Comparison of ENCODE assay signal across 11 mouse cellular contexts in genomic region chr15:85674191-85674984, GRCm38 (mm10).
DNase-seq lines count a peak whose midpoint lies in the region; ATAC-seq and TF ChIP-seq lines count a peak whose summit lies in the region.
"Had no signal": no experiment of that assay in that cellular context is flagged by ENCODE, and none has a peak within 500 bp of the region (broad histone marks: within the 10 kb centered on the region; RNA-seq: fewer than 3 reads in every experiment).

No protein-coding gene starts in this region.

- H3K36me3 ChIP-seq in forebrain, embryonic 15.5 days = peaks cover 7% of the 10 kb centered on the region; the same call in 1 of the 2 replicates
- H3K36me3 ChIP-seq in midbrain, postnatal 0 days (ENCODE audit: insufficient read depth, low read length) = peaks cover 2% of the 10 kb centered on the region; the same call in 1 of the 2 replicates

- H3K9me3 ChIP-seq in forebrain, embryonic 15.5 days = no peaks in the 10 kb centered on the region
- no peaks in the 10 kb centered on the region for H3K9me3 ChIP-seq in midbrain, postnatal 0 days (ENCODE audit: low read length)

- H3K27me3 ChIP-seq in cerebellum, adult 2 months (ENCODE audit: control insufficient read depth, insufficient read depth, low read length) = no peaks in the 10 kb centered on the region
- no peaks in the 10 kb centered on the region for H3K27me3 ChIP-seq in forebrain, embryonic 15.5 days
- no peaks in the 10 kb centered on the region for H3K27me3 ChIP-seq in midbrain, postnatal 0 days (ENCODE audit: insufficient read depth, low read length)

- 3% methylated on average over 9 of the region's 9 CpGs for WGBS in cerebellum, adult 2 months
- WGBS in forebrain, embryonic 15.5 days = 65% methylated on average over 9 of the region's 9 CpGs
- WGBS in midbrain, postnatal 0 days = 65% methylated on average over 9 of the region's 9 CpGs

- peaks cover 28% of the 10 kb centered on the region; the same call in 1 of the 2 replicates for H3K4me1 ChIP-seq in cerebellum, adult 2 months (ENCODE audit: control insufficient read depth, insufficient read depth, low read length)
- H3K4me1 ChIP-seq in forebrain, embryonic 15.5 days = peaks cover 66% of the 10 kb centered on the region
- H3K4me1 ChIP-seq in midbrain, postnatal 0 days (ENCODE audit: insufficient read depth, low read length) = peaks cover 11% of the 10 kb centered on the region; the same call in 1 of the 2 replicates

- no peak for ATAC-seq in forebrain, embryonic 15.5 days (replicated peaks)
- ATAC-seq in midbrain, postnatal 0 days (ENCODE audit: low FRiP score) = no peak

- TF ChIP-seq CTCF in cerebellum, adult 2 months (IDR thresholded peaks at IDR 0.05; ENCODE audit: borderline replicate concordance, insufficient read depth, low read depth, low read length) = no peak
- no peak; the same call in 1 of the 2 replicates for TF ChIP-seq CTCF in layer of hippocampus, adult 2 months (conservative IDR thresholded peaks at IDR 0.05)
- no peak; the same call in 1 of the 2 replicates for TF ChIP-seq CTCF in midbrain, postnatal 0 days (IDR thresholded peaks at IDR 0.05)

- peak overlapping the region; percentile 69 for H3K27ac ChIP-seq in cerebellum, adult 2 months (ENCODE audit: insufficient read depth, low read length)
- peak overlapping the region; percentile 100 for H3K27ac ChIP-seq in layer of hippocampus, adult 2 months
- peak overlapping the region; percentile 24 for H3K27ac ChIP-seq in forebrain, embryonic 15.5 days (replicated peaks)
- H3K27ac ChIP-seq in midbrain, postnatal 0 days (ENCODE audit: low read depth, low read length) = no peak overlapping the region

- H3K9ac ChIP-seq in forebrain, embryonic 15.5 days (replicated peaks) = peak overlapping the region; percentile 100
- H3K9ac ChIP-seq in midbrain, postnatal 0 days (replicated peaks; ENCODE audit: low read length, poor library complexity, severe bottlenecking) = peak overlapping the region; percentile 57

- peak overlapping the region; percentile 56 for H3K4me3 ChIP-seq in cerebellum, adult 2 months (replicated peaks; ENCODE audit: insufficient read depth, low read depth, low read length)
- H3K4me3 ChIP-seq in layer of hippocampus, adult 2 months = peak overlapping the region; percentile 96
- H3K4me3 ChIP-seq in forebrain, embryonic 15.5 days = peak overlapping the region; percentile 77
- H3K4me3 ChIP-seq in midbrain, postnatal 0 days (ENCODE audit: low read depth, low read length) = peak overlapping the region; percentile 61

- DNase-seq in cerebellum, adult 2 months = peak; percentile 59 to 64
- DNase-seq in cerebellum, adult 11 months = no peak
- no peak for DNase-seq in layer of hippocampus, adult 2 months (ENCODE audit: low spot score in 2 of 2)
- no peak for DNase-seq in layer of hippocampus, postnatal 10 days (ENCODE audit: low spot score in 2 of 2)
- DNase-seq in midbrain, postnatal 0 days (ENCODE audit: low spot score) = no peak
- no peak for DNase-seq in c-Kit-positive CD71-positive TER-119-positive erythroid progenitor cells, embryonic 14.5 days (ENCODE audit: low spot score)
- DNase-seq in urinary bladder, postnatal 10 days (ENCODE audit: low spot score) = no peak
- DNase-seq: B cell, adult 2 months; liver; right cerebral cortex, postnatal 25 days had no signal

- peak; percentile 18; the same call in 1 of the 2 replicates for TF ChIP-seq POLR2A in cerebellum, adult 2 months (IDR thresholded peaks at IDR 0.05; ENCODE audit: borderline replicate concordance, insufficient read depth, low read length)

- peak overlapping the region; percentile 62 for H3K4me2 ChIP-seq in forebrain, embryonic 15.5 days (replicated peaks)
- peak overlapping the region; percentile 87 for H3K4me2 ChIP-seq in midbrain, postnatal 0 days (ENCODE audit: low read depth, low read length, poor library complexity, severe bottlenecking)

Comparison
In these comparisons a context has a peak if more than half of its experiments do, and no peak if none do; other contexts are left out.
1. DNase-seq: peak in cerebellum, adult 2 months (2 of 2); none in cerebellum, adult 11 months (single experiment), layer of hippocampus, adult 2 months (0 of 2), layer of hippocampus, postnatal 10 days (0 of 2), midbrain, postnatal 0 days (single experiment), c-Kit-positive CD71-positive TER-119-positive erythroid progenitor cells, embryonic 14.5 days (single experiment) and urinary bladder, postnatal 10 days (single experiment).
2. Peak in every context shown above with its lines, with median percentiles within 50 percentile points of each other: H3K4me3 ChIP-seq.